Mouse (Mus musculus): ENCODE measurements around the gene Lrrfip1.

GRCm38 (mm10) chr1:91015571-91015970 lies 17.0 kb downstream of the Lrrfip1 start:
- TF ChIP-seq POLR2A (IDR thresholded peaks at IDR 0.05; ENCODE audit: borderline replicate concordance, control insufficient read depth, low read depth, low read length) (no peak), CTCF (IDR thresholded peaks at IDR 0.05; ENCODE audit: control insufficient read depth, insufficient read depth, low read length) (no peak)

Measured in bone marrow, adult 2 months (tissue).